Mouse (Mus musculus) E14TG2a.4 (cell line): ENCODE data around the gene Elavl1.

ENCODE experiments used
- H3K27me3 ChIP-seq: 2 replicates; pipeline ENCODE4 v1.6.1; 2014; ENCODE audit warnings: low read length, control low read depth; ENCODE audit not compliant: insufficient read depth
- H3K36me3 ChIP-seq: 2 replicates; pipeline ENCODE4 v1.6.1; 2014; ENCODE audit warnings: low read length, control low read depth; ENCODE audit not compliant: insufficient read depth
- H3K4me1 ChIP-seq: replicated peaks from 2 replicates; pipeline ENCODE4 v1.6.1; 2014; ENCODE audit warnings: low read depth, low read length, control low read depth
- H3K4me3 ChIP-seq: replicated peaks from 2 replicates; pipeline ENCODE4 v1.5.1; 2014; ENCODE audit warnings: mild to moderate bottlenecking, low read length
- H3K9me3 ChIP-seq: 2 replicates; pipeline ENCODE4 v1.6.1; 2014; ENCODE audit warnings: low read length, control low read depth
- CTCF ChIP-seq: conservative IDR thresholded peaks from 2 replicates; pipeline ENCODE4 v1.5.1; 2014; ENCODE audit warnings: low read length
- NANOG ChIP-seq: IDR thresholded peaks from 2 replicates; pipeline ENCODE4 v1.6.1; 2014; ENCODE audit warnings: borderline replicate concordance, low read length, mixed read lengths
- POU5F1 ChIP-seq: IDR thresholded peaks from 2 replicates; pipeline ENCODE4 v1.6.1; 2014; ENCODE audit warnings: low read length, borderline replicate concordance

Elavl1 gene

GRCm38 (mm10) chr8:4237814-4238433 is 87.3 kb downstream of the Elavl1 start:
- Histone ChIP-seq H3K36me3 (peaks cover 35% of the 10 kb centered on the region), H3K4me1 (peaks cover 43% of the 10 kb centered on the region), H3K27me3 (peaks cover 26% of the 10 kb centered on the region), H3K9me3 (no peaks in the 10 kb centered on the region), H3K4me3 (peak overlapping the region; percentile 88)
- no peak for TF ChIP-seq POU5F1
- no peak for TF ChIP-seq NANOG
- no peak for TF ChIP-seq CTCF
